23 mouse cellular contexts compared by ENCODE assay signal in genomic region chr11:110457441-110457912, GRCm38 (mm10). TPM values are rescaled to one million over a fixed set of nuclear protein-coding genes. Genes with fewer than 3 reads are reported as not detected.
A peak's percentile ranks its signal among the peaks of the same experiment; 100 is the strongest.
DNase-seq lines count a peak whose midpoint lies in the region; ATAC-seq and TF ChIP-seq lines count a peak whose summit lies in the region.
"Had no signal": no experiment of that assay in that cellular context is flagged by ENCODE, and none has a peak within 500 bp of the region (broad histone marks: within the 10 kb centered on the region; RNA-seq: fewer than 3 reads in every experiment).

No protein-coding gene starts in this region.

- H3K4me3 ChIP-seq in forebrain, embryonic 15.5 days: no peak overlapping the region
- no peak overlapping the region for H3K4me3 ChIP-seq in forebrain, embryonic 12.5 days (replicated peaks)
- H3K4me3 ChIP-seq in liver, embryonic 12.5 days: no peak overlapping the region
- H3K4me3 ChIP-seq in thymus, adult 2 months (ENCODE audit: control insufficient read depth, insufficient read depth, low read length): no peak overlapping the region
- H3K4me3 ChIP-seq: embryonic facial prominence, embryonic 15.5 days; heart, adult 2 months; heart, embryonic 15.5 days; kidney, embryonic 15.5 days; midbrain, embryonic 12.5 days had no signal

- H3K9me3 ChIP-seq in forebrain, embryonic 15.5 days: no peaks in the 10 kb centered on the region
- H3K9me3 ChIP-seq in forebrain, embryonic 12.5 days: no peaks in the 10 kb centered on the region
- H3K9me3 ChIP-seq in liver, embryonic 12.5 days (replicated peaks): no peaks in the 10 kb centered on the region
- H3K9me3 ChIP-seq: embryonic facial prominence, embryonic 15.5 days; heart, embryonic 15.5 days; kidney, embryonic 15.5 days; midbrain, embryonic 12.5 days had no signal

- H3K9ac ChIP-seq in forebrain, embryonic 15.5 days (replicated peaks): no peak overlapping the region
- H3K9ac ChIP-seq in forebrain, embryonic 12.5 days: no peak overlapping the region
- no peak overlapping the region for H3K9ac ChIP-seq in liver, embryonic 12.5 days
- H3K9ac ChIP-seq: embryonic facial prominence, embryonic 15.5 days; heart, embryonic 15.5 days; kidney, embryonic 15.5 days; midbrain, embryonic 12.5 days had no signal

- H3K27me3 ChIP-seq in forebrain, embryonic 15.5 days: no peaks in the 10 kb centered on the region
- H3K27me3 ChIP-seq in forebrain, embryonic 12.5 days: no peaks in the 10 kb centered on the region
- H3K27me3 ChIP-seq in liver, embryonic 12.5 days (replicated peaks): no peaks in the 10 kb centered on the region
- H3K27me3 ChIP-seq in thymus, adult 2 months (ENCODE audit: control insufficient read depth, insufficient read depth, low read length): no peaks in the 10 kb centered on the region
- H3K27me3 ChIP-seq: embryonic facial prominence, embryonic 15.5 days; heart, embryonic 15.5 days; kidney, embryonic 15.5 days; midbrain, embryonic 12.5 days; Patski had no signal

- peak overlapping the region; percentile 79 for H3K27ac ChIP-seq in forebrain, embryonic 15.5 days (replicated peaks)
- no peak overlapping the region for H3K27ac ChIP-seq in forebrain, embryonic 12.5 days
- H3K27ac ChIP-seq in liver, embryonic 12.5 days: peak overlapping the region; percentile 80
- H3K27ac ChIP-seq in thymus, adult 2 months (ENCODE audit: control insufficient read depth, insufficient read depth, low read length): no peak overlapping the region
- H3K27ac ChIP-seq: embryonic facial prominence, embryonic 15.5 days; heart, adult 2 months; heart, embryonic 15.5 days; kidney, embryonic 15.5 days; midbrain, embryonic 12.5 days had no signal

- H3K36me3 ChIP-seq in forebrain, embryonic 15.5 days: no peaks in the 10 kb centered on the region
- H3K36me3 ChIP-seq in forebrain, embryonic 12.5 days (replicated peaks): no peaks in the 10 kb centered on the region
- H3K36me3 ChIP-seq in liver, embryonic 12.5 days: no peaks in the 10 kb centered on the region
- H3K36me3 ChIP-seq in thymus, adult 2 months (ENCODE audit: control insufficient read depth, insufficient read depth, low read length): no peaks in the 10 kb centered on the region
- H3K36me3 ChIP-seq: embryonic facial prominence, embryonic 15.5 days; heart, embryonic 15.5 days; kidney, embryonic 15.5 days; midbrain, embryonic 12.5 days had no signal

- DNase-seq in thymus, adult 2 months: no peak
- DNase-seq in spleen, postnatal 14 days (ENCODE audit: low spot score in 2 of 2): no peak
- DNase-seq: cerebellum, adult 18-20 months; cerebellum, postnatal 25 days; heart, postnatal 4 days; kidney, postnatal 4 days; lung, adult 2 months; lung, postnatal 4 days; right cerebral cortex, postnatal 4 days; thymus, postnatal 4 days had no signal

- no peak for TF ChIP-seq CTCF in thymus, adult 2 months (IDR thresholded peaks at IDR 0.05; ENCODE audit: borderline replicate concordance, control insufficient read depth, extremely low read depth, insufficient read depth, low read length, poor library complexity)

- H3K4me2 ChIP-seq in forebrain, embryonic 15.5 days (replicated peaks): no peak overlapping the region
- H3K4me2 ChIP-seq in forebrain, embryonic 12.5 days: no peak overlapping the region
- H3K4me2 ChIP-seq in liver, embryonic 12.5 days: peak overlapping the region; percentile 45
- H3K4me2 ChIP-seq: embryonic facial prominence, embryonic 15.5 days; heart, embryonic 15.5 days; kidney, embryonic 15.5 days; midbrain, embryonic 12.5 days had no signal

- peak; percentile 83 for ATAC-seq in forebrain, embryonic 15.5 days (replicated peaks)
- ATAC-seq in forebrain, embryonic 12.5 days (ENCODE audit: low FRiP score): no peak
- ATAC-seq in erythroid progenitor cell, adult 5-6 weeks (replicated peaks; ENCODE audit: low FRiP score, poor library complexity, severe bottlenecking): peak; percentile 83
- ATAC-seq in liver, embryonic 12.5 days: peak; percentile 84
- ATAC-seq in megakaryocyte progenitor cell, adult 5-6 weeks (replicated peaks; ENCODE audit: poor library complexity): peak; percentile 82
- ATAC-seq: hindbrain, embryonic 16.5 days; intestine, embryonic 16.5 days; Patski had no signal

- WGBS in forebrain, embryonic 15.5 days: 58% methylated on average over 7 of the region's 7 CpGs
- WGBS in forebrain, embryonic 12.5 days: 79% methylated on average over 7 of the region's 7 CpGs
- WGBS in liver, embryonic 12.5 days (ENCODE audit: insufficient replicate concordance): 38% methylated on average over 7 of the region's 7 CpGs
- WGBS in thymus, adult 2 months: 94% methylated on average over 7 of the region's 7 CpGs

- no peak for TF ChIP-seq POLR2A in thymus, adult 2 months (IDR thresholded peaks at IDR 0.05; ENCODE audit: control insufficient read depth, extremely low read depth, insufficient read depth, low read length, poor library complexity)

- H3K4me1 ChIP-seq in forebrain, embryonic 15.5 days: peaks cover 32% of the 10 kb centered on the region
- peaks cover 21% of the 10 kb centered on the region for H3K4me1 ChIP-seq in forebrain, embryonic 12.5 days
- peaks cover 69% of the 10 kb centered on the region for H3K4me1 ChIP-seq in liver, embryonic 12.5 days
- no peaks in the 10 kb centered on the region for H3K4me1 ChIP-seq in thymus, adult 2 months (replicated peaks; ENCODE audit: control insufficient read depth, insufficient read depth, low read length)

RNA-seq across cellular contexts. Expression of gene Map2k6, which starts 58.6 kb away (rescaled TPM):
- polyA plus RNA-seq in forebrain, embryonic 15.5 days (2015; fragmentation: Nextera tagmentation; extraction: Ambion mirVana): 52.9 and 53.8 TPM in 2 replicates
- polyA plus RNA-seq in forebrain, embryonic 12.5 days (2016; fragmentation: Nextera tagmentation; extraction: Ambion mirVana): 39.5 and 40.3 TPM in 2 replicates
- total RNA-seq in erythroid progenitor cell, adult 5-6 weeks (2015; ENCODE audit: low replicate concordance): 4.2 and 4.7 TPM in 2 replicates
- 0.77 TPM in 1 of 2 replicates, not detected in the other for total RNA-seq in erythroid progenitor cell, adult 5-6 weeks (2017; ENCODE audit: low replicate concordance)
- 6.5 and 7.1 TPM in 2 replicates for polyA plus RNA-seq in liver, embryonic 12.5 days (2016; fragmentation: Nextera tagmentation; extraction: Ambion mirVana)
- 10.4 and 12.7 TPM in 2 replicates for total RNA-seq in megakaryocyte progenitor cell, adult 5-6 weeks (2015)
- total RNA-seq in megakaryocyte progenitor cell, adult 5-6 weeks (2017): 13.8 and 16.7 TPM in 2 replicates
- polyA plus RNA-seq in thymus, adult 2 months (2012; rRNA removed): 6.7 and 8.1 TPM in 2 replicates

Comparison
In these comparisons a context has a peak if more than half of its experiments do, and no peak if none do; other contexts are left out.
1. H3K27ac ChIP-seq: peak in forebrain, embryonic 15.5 days (single experiment) and liver, embryonic 12.5 days (single experiment); none in forebrain, embryonic 12.5 days (single experiment) and thymus, adult 2 months (single experiment).